Mouse (Mus musculus) E14TG2a.4 (cell line): Measurements from ENCODE around the gene Rtl8b.
"Not testable (repeated sequence)": the region's sequence is repeated elsewhere in the genome, so short reads cannot be mapped to it uniquely, and the experiment has no call there.

Source experiments
- H3K27me3 ChIP-seq: 2 replicates; pipeline ENCODE4 v1.6.1; 2014; ENCODE audit warnings: low read length, control low read depth; ENCODE audit not compliant: insufficient read depth
- H3K36me3 ChIP-seq: 2 replicates; pipeline ENCODE4 v1.6.1; 2014; ENCODE audit warnings: low read length, control low read depth; ENCODE audit not compliant: insufficient read depth
- H3K4me1 ChIP-seq: replicated peaks from 2 replicates; pipeline ENCODE4 v1.6.1; 2014; ENCODE audit warnings: low read depth, low read length, control low read depth
- H3K4me3 ChIP-seq: replicated peaks from 2 replicates; pipeline ENCODE4 v1.5.1; 2014; ENCODE audit warnings: mild to moderate bottlenecking, low read length
- H3K9me3 ChIP-seq: 2 replicates; pipeline ENCODE4 v1.6.1; 2014; ENCODE audit warnings: low read length, control low read depth
- CTCF ChIP-seq: conservative IDR thresholded peaks from 2 replicates; pipeline ENCODE4 v1.5.1; 2014; ENCODE audit warnings: low read length
- NANOG ChIP-seq: IDR thresholded peaks from 2 replicates; pipeline ENCODE4 v1.6.1; 2014; ENCODE audit warnings: borderline replicate concordance, low read length, mixed read lengths
- POU5F1 ChIP-seq: IDR thresholded peaks from 2 replicates; pipeline ENCODE4 v1.6.1; 2014; ENCODE audit warnings: low read length, borderline replicate concordance

Rtl8b gene

DNA sequence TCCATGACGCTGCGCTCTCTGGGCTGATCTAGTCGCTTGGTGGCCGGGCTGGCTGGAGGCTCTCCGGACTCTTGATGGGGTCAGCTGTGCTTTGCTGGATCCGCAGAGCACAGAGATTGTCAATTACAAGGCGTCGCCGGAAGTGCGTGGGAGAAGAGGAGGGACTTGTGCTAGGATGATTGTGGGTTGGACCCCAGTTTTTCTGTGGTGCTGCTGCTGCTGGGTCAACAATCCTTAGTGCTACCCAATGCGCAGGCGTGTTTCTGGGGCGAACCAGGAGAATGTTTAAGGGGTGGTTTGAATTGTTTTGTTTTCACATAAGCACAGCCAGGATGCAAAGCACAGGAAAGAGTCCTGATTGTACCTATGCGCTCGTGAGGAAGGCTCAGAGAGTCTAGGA, at the start of gene Rtl8b:
Rtl8b (minus strand) TSS at position 115 of the 400 bp plus-strand sequence.
- H3K36me3 ChIP-seq: no peaks in the 10 kb centered on the region
- H3K27me3 ChIP-seq: no peaks in the 10 kb centered on the region

DNA sequence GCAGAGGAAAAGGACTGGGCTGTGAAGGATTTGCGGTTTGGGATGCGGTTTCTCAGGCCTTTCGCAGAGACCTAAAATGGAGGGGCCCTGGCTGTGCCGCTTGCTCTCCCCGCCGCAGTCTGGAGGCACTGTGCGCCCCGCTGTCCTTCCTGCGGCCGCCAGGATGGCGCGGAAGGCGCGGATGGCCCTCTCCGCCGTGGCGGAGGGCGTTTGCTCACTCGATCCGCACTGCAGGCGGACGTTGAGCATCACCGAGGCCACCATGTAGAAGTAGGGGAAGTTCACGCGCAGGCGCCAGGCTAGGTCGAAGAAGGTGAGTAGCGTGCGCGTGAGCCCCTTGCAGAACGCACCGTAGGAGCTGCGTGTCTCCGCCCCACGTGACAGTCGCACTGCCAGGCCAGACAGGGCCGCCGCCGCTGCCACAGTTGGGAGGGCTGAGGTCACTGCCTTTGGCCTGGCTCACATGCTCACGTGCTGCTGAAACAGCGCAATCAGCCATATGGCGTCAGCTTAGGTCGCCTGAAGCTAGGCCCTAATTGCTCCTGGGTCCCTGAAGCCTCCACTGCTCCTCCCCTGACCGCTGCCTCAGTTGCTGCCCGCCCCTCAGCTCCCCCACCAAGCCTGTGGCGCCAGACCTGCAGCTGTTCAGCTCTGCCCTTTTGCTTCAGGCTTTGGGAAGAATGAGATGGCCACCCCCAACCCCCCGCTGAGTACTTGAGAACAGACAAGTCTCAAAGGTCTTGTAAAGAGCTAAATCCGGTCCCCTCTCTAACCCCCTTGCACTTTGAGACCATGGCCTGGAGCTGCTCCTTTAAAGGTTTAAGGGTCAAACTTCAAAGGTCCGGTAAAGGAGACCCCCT, 46.3 kb upstream of the Rtl8b start:
- H3K9me3 ChIP-seq: no peaks in the 10 kb centered on the region
- H3K36me3 ChIP-seq: no peaks in the 10 kb centered on the region
- no peaks in the 10 kb centered on the region for H3K4me1 ChIP-seq
- TF ChIP-seq POU5F1: no peak
- no peak for TF ChIP-seq CTCF
- TF ChIP-seq NANOG: no peak
- peak overlapping the region; percentile 35; the same call in 1 of the 2 replicates for H3K4me3 ChIP-seq
- H3K27me3 ChIP-seq: no peaks in the 10 kb centered on the region

More for the DNA sequence above, at the start of gene Rtl8b:
- 0 out of 2 replicates have a peak within 1 kb of the TSS, but pooled peaks have one; percentile 41 for H3K4me3 ChIP-seq
- no peaks in the 10 kb centered on the region for H3K9me3 ChIP-seq
- H3K4me1 ChIP-seq: no peaks in the 10 kb centered on the region
- TF ChIP-seq POU5F1: no peak
- no peak for TF ChIP-seq CTCF
- TF ChIP-seq NANOG: no peak

DNA sequence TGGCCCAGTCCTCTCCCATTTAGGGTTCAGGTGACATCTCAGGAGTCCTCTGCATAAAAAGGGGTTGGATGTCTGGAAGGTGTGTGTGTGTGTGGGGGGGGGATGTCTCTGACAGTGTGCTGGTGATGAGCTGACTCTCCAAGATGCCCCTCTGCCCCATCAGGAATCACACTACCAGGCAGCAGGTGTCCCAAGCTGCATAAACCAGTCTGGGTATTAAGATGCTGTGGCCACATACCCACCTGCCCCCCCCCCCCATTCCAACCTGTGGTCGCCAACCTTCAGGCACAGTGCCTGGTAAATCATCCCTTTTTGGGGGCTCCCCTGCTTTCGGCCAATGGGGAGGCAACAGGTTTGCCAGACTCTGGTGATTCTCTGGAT, 45.7 kb upstream of the Rtl8b start:
- TF ChIP-seq CTCF (no peak), NANOG (no peak), POU5F1 (no peak)
- Histone ChIP-seq H3K4me3 (0 out of 2 replicates have a peak overlapping the region, but pooled peaks have one; percentile 35), H3K36me3 (no peaks in the 10 kb centered on the region), H3K4me1 (no peaks in the 10 kb centered on the region), H3K27me3 (no peaks in the 10 kb centered on the region), H3K9me3 (no peaks in the 10 kb centered on the region)

DNA sequence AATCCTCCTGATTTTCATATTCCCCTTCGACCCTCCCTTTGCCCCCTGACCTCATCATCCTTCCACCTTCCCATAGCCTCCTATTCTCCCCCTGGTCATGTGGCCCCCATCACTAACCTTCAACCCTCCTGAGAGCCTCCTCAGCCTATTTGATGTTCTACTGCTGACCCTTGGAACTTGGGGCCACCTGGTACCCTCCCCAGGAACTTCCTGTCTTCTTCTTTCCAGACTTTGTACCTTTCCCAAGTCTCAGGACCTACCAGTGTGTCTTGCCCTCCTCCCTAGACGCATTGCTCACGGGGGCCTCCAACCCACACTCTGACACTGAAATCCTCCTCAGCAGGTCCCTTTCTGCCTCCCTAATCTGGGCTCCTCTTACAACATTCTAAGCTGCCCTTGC, 32.5 kb upstream of the Rtl8b start:
- H3K4me1 ChIP-seq: no peaks in the 10 kb centered on the region

DNA sequence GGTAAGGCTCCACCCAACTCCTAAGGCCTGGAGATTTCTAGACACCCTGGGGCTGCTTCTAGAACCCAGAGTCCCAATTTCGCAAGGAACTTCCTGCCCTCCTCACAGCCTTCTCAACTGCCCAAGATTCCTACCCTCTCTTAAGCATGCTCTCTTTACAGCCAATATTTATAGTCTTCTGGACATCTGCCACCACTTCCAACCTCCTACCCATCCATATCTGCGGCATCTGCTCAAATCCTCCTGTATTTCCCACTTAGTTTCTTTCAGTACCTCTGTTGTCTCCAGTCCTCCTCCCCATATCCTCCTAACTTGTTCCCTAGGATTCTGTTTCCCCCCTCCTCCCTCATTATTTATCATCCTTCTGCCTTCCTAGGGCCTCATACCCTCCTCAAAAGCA, 29.0 kb upstream of the Rtl8b start:
- Histone ChIP-seq H3K36me3 (no peaks in the 10 kb centered on the region), H3K9me3 (no peaks in the 10 kb centered on the region), H3K4me3 (no peak overlapping the region), H3K4me1 (no peaks in the 10 kb centered on the region), H3K27me3 (peaks cover 7% of the 10 kb centered on the region)
- TF ChIP-seq NANOG (no peak), CTCF (no peak), POU5F1 (no peak)

More for the DNA sequence above, 32.5 kb upstream of the Rtl8b start:
- no peak overlapping the region for H3K4me3 ChIP-seq
- no peaks in the 10 kb centered on the region for H3K36me3 ChIP-seq
- H3K9me3 ChIP-seq: no peaks in the 10 kb centered on the region
- peaks cover 9% of the 10 kb centered on the region for H3K27me3 ChIP-seq
- no peak for TF ChIP-seq POU5F1
- no peak for TF ChIP-seq CTCF
- TF ChIP-seq NANOG: no peak

DNA sequence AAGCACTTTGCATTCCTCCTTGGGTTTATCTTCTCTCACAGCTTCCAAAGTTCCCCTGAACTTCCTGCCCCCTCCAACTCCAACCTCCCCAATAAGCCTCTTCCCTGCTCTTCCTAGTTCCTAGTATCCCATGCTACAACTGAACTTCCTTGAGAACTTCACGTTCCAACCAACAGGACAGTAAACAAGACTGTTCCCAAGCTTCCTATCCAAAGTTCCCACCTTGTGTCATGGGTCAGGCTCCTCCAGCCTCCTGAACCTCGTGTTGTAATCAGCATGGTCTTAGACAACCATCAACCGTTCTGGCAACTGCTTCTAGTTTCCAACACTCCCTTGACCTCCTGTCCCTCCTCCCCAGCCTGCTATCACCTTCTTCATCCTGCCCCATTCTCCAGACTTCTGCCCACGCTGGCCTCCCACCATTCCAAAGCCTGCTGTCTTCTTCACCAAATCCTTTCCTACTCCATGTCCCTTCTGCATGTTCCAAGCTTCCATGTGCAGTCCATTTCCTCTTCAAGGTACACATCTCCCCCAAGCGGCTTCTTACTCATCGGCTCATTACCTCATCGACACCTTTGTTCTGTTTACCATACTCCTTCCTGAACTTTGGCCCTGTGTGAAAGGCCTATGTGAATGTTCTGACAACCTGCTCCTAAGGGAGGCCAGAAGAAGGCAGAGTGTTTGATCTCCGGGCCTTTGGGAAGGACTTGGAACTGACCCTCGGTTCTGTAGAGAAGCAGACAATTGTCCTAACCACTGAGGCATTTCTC, 24.0 kb upstream of the Rtl8b start:
- no peak overlapping the region for H3K4me3 ChIP-seq
- TF ChIP-seq POU5F1: no peak
- TF ChIP-seq NANOG: no peak
- no peak for TF ChIP-seq CTCF
- H3K36me3 ChIP-seq: no peaks in the 10 kb centered on the region
- no peaks in the 10 kb centered on the region for H3K4me1 ChIP-seq
- no peaks in the 10 kb centered on the region for H3K9me3 ChIP-seq
- H3K27me3 ChIP-seq: 0 out of 2 replicates have a peak, but pooled peaks cover 6% of the 10 kb centered on the region

DNA sequence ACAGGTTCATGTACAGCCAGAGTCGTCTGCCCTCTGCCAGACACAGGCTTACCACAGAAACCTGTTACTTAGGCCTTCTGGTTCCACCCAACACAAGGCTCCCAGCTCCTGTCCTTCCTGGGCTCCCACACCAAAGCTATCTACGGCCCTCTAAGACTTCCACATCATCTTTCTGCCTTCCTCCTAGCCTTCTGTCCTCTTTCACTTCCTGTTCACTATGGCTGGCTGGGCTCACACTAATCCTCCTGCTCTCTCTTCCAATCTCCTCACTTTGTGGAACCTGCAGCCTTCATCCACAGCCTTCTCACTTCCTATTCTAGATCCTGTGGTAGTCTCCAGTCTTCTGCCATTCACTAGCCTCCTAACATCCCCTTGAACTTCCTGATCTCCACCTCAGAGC, 22.9 kb upstream of the Rtl8b start:
- Histone ChIP-seq H3K4me1 (no peaks in the 10 kb centered on the region), H3K36me3 (no peaks in the 10 kb centered on the region), H3K4me3 (no peak overlapping the region), H3K27me3 (0 out of 2 replicates have a peak, but pooled peaks cover 6% of the 10 kb centered on the region), H3K9me3 (no peaks in the 10 kb centered on the region)
- TF ChIP-seq POU5F1 (no peak), CTCF (no peak), NANOG (no peak)

DNA sequence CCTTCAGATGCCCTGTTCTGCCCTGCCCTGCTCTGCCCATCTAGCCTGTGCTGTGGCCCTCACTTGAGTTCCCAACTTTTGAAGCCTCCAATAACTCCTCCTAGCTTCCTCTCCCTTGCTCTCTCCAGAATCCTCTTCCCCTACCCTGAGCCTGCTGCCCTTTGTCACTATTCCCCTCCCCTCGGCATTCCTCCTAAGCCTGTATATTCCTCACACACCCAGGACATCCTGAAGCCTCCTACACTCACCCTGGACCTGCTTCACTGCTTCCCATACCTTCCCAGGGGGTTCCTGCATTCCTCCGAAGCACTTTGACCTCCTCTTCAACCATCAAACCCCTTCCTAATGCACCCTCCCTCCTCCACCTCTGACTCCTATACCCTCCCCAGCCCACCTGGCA, 21.9 kb upstream of the Rtl8b start:
- Histone ChIP-seq H3K4me1 (no peaks in the 10 kb centered on the region), H3K9me3 (no peaks in the 10 kb centered on the region), H3K36me3 (no peaks in the 10 kb centered on the region), H3K27me3 (0 out of 2 replicates have a peak, but pooled peaks cover 6% of the 10 kb centered on the region), H3K4me3 (no peak overlapping the region)
- TF ChIP-seq NANOG (no peak), CTCF (no peak), POU5F1 (no peak)

DNA sequence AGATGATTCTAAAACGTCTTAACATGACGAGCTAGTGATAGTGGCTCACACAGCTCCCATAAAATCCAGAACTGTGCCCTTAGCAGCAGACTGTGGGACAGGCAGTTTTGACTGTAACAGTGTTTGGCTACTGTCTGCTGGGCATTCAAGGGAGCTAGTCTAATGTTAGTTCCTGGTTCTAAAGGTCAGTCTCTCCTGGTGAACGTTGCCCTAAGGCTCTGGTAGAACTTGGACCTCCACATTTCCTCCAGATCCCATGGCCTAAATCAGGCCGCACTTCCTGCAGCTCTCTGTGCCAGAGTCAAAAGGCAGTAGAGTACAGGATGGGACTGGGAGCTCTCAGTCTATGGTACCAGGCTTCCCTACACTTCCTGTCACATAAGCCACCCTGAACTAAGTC, 14.5 kb upstream of the Rtl8b start:
- not testable (repeated sequence) for H3K4me1 ChIP-seq, H3K9me3 ChIP-seq, H3K4me3 ChIP-seq, H3K27me3 ChIP-seq, H3K36me3 ChIP-seq

DNA sequence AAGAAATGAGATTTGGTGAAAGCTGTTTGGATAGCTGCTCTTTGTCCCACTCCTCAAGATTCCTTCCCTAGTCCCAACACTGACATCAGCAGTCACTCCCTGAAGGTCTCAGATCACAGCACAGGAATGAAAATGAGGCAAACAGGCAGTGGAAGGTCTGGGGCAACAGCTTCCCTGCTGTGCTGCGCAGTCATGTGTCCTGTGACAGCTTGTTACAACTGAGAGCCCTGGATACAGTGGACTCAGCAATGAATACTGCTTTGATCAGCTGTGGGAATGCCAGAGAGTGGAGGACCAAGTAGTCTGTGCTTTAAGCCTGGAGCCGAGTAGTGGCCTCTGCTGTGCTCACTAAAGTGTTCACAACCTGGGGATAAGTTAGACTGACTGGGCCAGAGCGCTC, 12.4 kb upstream of the Rtl8b start:
- H3K36me3 ChIP-seq, H3K27me3 ChIP-seq, H3K9me3 ChIP-seq, H3K4me1 ChIP-seq, H3K4me3 ChIP-seq: not testable (repeated sequence)

DNA sequence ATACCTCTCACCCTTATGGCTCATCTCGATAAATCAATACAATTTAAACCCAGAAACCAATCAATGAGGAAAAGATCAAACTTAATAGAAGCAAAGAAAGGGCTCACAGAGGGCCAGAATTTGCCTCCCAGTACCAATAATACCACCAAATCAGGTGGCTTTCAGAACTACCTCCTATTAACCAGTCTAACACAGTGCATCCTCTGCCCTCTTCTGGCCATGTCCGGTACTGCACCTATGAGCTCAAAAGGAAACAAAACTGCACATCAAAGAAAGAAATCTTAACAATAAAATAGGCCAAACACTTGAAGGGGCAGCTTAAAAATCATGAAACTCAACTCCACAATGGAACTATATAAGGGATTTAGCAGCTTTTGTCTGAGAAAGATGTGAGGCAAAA, 6.7 kb upstream of the Rtl8b start:
- H3K4me3 ChIP-seq, H3K27me3 ChIP-seq, H3K4me1 ChIP-seq, H3K36me3 ChIP-seq, H3K9me3 ChIP-seq: not testable (repeated sequence)

DNA sequence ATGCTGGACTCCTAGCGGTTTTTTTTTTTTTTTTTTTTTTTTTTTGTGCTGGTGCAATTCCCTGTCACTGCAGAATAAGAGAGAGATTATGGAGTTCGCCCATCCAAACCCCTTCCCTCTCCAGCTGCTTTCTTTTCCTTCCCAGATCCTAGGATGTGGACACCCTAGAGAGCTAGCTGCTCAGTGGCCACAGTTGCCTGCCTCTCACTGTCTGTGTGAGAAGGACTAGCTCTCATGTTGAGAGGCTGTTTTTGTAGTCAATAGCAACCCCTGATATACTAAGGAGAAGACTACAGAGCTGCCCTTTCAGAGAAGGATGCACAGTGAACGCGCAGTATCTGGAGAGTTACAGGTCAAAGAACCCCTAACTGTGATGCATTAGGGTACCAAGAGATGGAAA, 488 bp upstream of the Rtl8b start:
- not testable (repeated sequence) for H3K9me3 ChIP-seq, H3K27me3 ChIP-seq, H3K4me1 ChIP-seq, H3K36me3 ChIP-seq, H3K4me3 ChIP-seq
